Mouse (Mus musculus): ENCODE measurements around the gene Parl.

DNA sequence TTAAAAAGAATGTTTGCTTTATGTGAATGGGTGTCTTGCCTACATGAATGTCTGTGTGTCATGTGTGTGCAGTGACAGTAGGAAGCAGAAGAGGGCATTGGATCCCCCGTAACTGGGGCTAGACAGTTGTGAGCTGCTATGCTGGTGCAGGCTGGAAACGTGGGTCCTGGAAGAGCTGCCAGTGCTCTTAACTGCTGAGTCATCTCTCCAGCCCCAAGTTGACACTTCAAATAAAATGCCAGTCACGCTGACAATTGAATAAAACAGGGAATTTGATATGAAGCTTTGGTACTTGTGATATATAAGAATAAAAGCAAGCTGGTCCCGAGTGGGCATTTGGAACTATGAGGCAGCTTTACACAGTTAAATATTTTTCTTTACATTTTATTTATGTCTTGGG is 21.9 kb downstream of the Parl start:
- TF ChIP-seq POLR2A (IDR thresholded peaks at IDR 0.05; ENCODE audit: low read depth, low read length) (no peak), CTCF (IDR thresholded peaks at IDR 0.05; ENCODE audit: extremely low read depth, insufficient read length, insufficient replicate concordance, low read depth, low read length) (no peak)

Measured in small intestine, adult 2 months (tissue).